Mouse (Mus musculus): Measurements from ENCODE around the gene Fam69a.
"Not testable (repeated sequence)": the region's sequence is repeated elsewhere in the genome, so short reads cannot be mapped to it uniquely, and the experiment has no call there.

Gene Fam69a

GRCm38 (mm10) chr5:107947548-107947947, 39.3 kb downstream of the Fam69a start:
- DNase-seq (ENCODE audit: low read depth, low spot score), result no peak

GRCm38 (mm10) chr5:107946475-107946874, 40.4 kb downstream of the Fam69a start:
- peak; percentile 43 for DNase-seq (ENCODE audit: low read depth, low spot score)

- no peak for DNase-seq (ENCODE audit: low read depth, low spot score)
These were observed 43.4 kb downstream of the Fam69a start for GRCm38 (mm10) chr5:107943526-107943925.

- DNase-seq (ENCODE audit: low read depth, low spot score), result peak; percentile 28
These were observed 43.9 kb downstream of the Fam69a start for GRCm38 (mm10) chr5:107942941-107943340.

GRCm38 (mm10) chr5:107941222-107941621, 45.7 kb downstream of the Fam69a start:
- peak; percentile 36 for DNase-seq (ENCODE audit: low read depth, low spot score)

GRCm38 (mm10) chr5:107939701-107940100, 47.2 kb downstream of the Fam69a start:
- DNase-seq (ENCODE audit: low read depth, low spot score), result no peak

GRCm38 (mm10) chr5:107938886-107939285, 48.0 kb downstream of the Fam69a start:
- no peak for DNase-seq (ENCODE audit: low read depth, low spot score)

- DNase-seq (ENCODE audit: low read depth, low spot score), result not testable (repeated sequence)
These were observed 48.4 kb downstream of the Fam69a start for GRCm38 (mm10) chr5:107938483-107938882.

GRCm38 (mm10) chr5:107936625-107937389, 50.1 kb downstream of the Fam69a start:
- DNase-seq (ENCODE audit: low read depth, low spot score), result no peak

GRCm38 (mm10) chr5:107934770-107935543, 51.9 kb downstream of the Fam69a start:
- DNase-seq (ENCODE audit: low read depth, low spot score), result no peak

GRCm38 (mm10) chr5:107933202-107933974, 53.5 kb downstream of the Fam69a start:
- no peak for DNase-seq (ENCODE audit: low read depth, low spot score)

GRCm38 (mm10) chr5:107932556-107932955, 54.3 kb downstream of the Fam69a start:
- DNase-seq (ENCODE audit: low read depth, low spot score), result peak; percentile 70

- peak; percentile 78 for DNase-seq (ENCODE audit: low read depth, low spot score)
These were observed 60.2 kb downstream of the Fam69a start for GRCm38 (mm10) chr5:107926550-107927249.

GRCm38 (mm10) chr5:107924564-107924963, 62.3 kb downstream of the Fam69a start:
- DNase-seq (ENCODE audit: low read depth, low spot score), result no peak

GRCm38 (mm10) chr5:107922836-107923235, 64.0 kb downstream of the Fam69a start:
- DNase-seq (ENCODE audit: low read depth, low spot score), result no peak

- DNase-seq (ENCODE audit: low read depth, low spot score), result peak; percentile 89
These were observed 65.3 kb downstream of the Fam69a start for GRCm38 (mm10) chr5:107921400-107922252.

- DNase-seq (ENCODE audit: low read depth, low spot score), result no peak
These were observed 71.6 kb downstream of the Fam69a start for GRCm38 (mm10) chr5:107915280-107915679.

- no peak for DNase-seq (ENCODE audit: low read depth, low spot score)
These were observed 75.9 kb downstream of the Fam69a start for GRCm38 (mm10) chr5:107911012-107911411.

- no peak for DNase-seq (ENCODE audit: low read depth, low spot score)
These were observed 76.7 kb downstream of the Fam69a start for GRCm38 (mm10) chr5:107910084-107910616.

- DNase-seq (ENCODE audit: low read depth, low spot score), result no peak
These were observed 77.2 kb downstream of the Fam69a start for GRCm38 (mm10) chr5:107909668-107910067.
